Mouse (Mus musculus): Measurements from ENCODE around the gene Slc43a2. TPM values are rescaled to one million over a fixed set of nuclear protein-coding genes. Genes with fewer than 3 reads are reported as not detected.
A peak's percentile ranks its signal among the peaks of the same experiment; 100 is the strongest.

Slc43a2 gene
- polyA plus RNA-seq, 1 experiment from 2014 or later, result 6.4 TPM

GRCm38 (mm10) chr11:75532340-75533277 lies 1.1 kb downstream of the Slc43a2 start:
- ATAC-seq (ENCODE audit: low FRiP score, low TSS enrichment), result 0 out of 2 replicates have a peak, but pooled peaks have one; percentile 11
- no peaks in the 10 kb centered on the region for H3K36me3 ChIP-seq (ENCODE audit: control insufficient read depth, insufficient read depth, low read length)
- no peaks in the 10 kb centered on the region for H3K27me3 ChIP-seq (ENCODE audit: control insufficient read depth, insufficient read depth, low read length)
- peaks cover 7% of the 10 kb centered on the region for H3K4me1 ChIP-seq (replicated peaks; ENCODE audit: control insufficient read depth, insufficient read depth)
- TF ChIP-seq CTCF (IDR thresholded peaks at IDR 0.05; ENCODE audit: low read depth), result no peak
- TF ChIP-seq EP300 (optimal IDR thresholded peaks at IDR 0.05), result no peak
- WGBS, result 20% methylated on average over 38 of the region's 38 CpGs
- no peaks in the 10 kb centered on the region for H3K9me3 ChIP-seq (ENCODE audit: control insufficient read depth, low read length)
- no peak for DNase-seq (ENCODE audit: low spot score)
- peak overlapping the region; percentile 96 for H3K4me2 ChIP-seq (replicated peaks; ENCODE audit: low read depth)
- H3K9ac ChIP-seq (ENCODE audit: low read length), result peak overlapping the region; percentile 80
- H3K27ac ChIP-seq (replicated peaks), result peak overlapping the region; percentile 53; the same call in 1 of the 2 replicates
- H3K4me3 ChIP-seq (ENCODE audit: low read depth, low read length), result peak overlapping the region; percentile 60

- Histone ChIP-seq H3K36me3 (ENCODE audit: control insufficient read depth, insufficient read depth, low read length) (no peaks in the 10 kb centered on the region), H3K9ac (ENCODE audit: low read length) (no peak overlapping the region), H3K27me3 (ENCODE audit: control insufficient read depth, insufficient read depth, low read length) (no peaks in the 10 kb centered on the region), H3K4me1 (replicated peaks; ENCODE audit: control insufficient read depth, insufficient read depth) (peaks cover 10% of the 10 kb centered on the region), H3K4me3 (ENCODE audit: low read depth, low read length) (no peak overlapping the region; the same call in 1 of the 2 replicates), H3K9me3 (ENCODE audit: control insufficient read depth, low read length) (no peaks in the 10 kb centered on the region), H3K27ac (replicated peaks) (no peak overlapping the region), H3K4me2 (replicated peaks; ENCODE audit: low read depth) (no peak overlapping the region; the same call in 1 of the 2 replicates)
- ATAC-seq (ENCODE audit: low FRiP score, low TSS enrichment), result no peak
- TF ChIP-seq CTCF (IDR thresholded peaks at IDR 0.05; ENCODE audit: low read depth) (no peak), EP300 (optimal IDR thresholded peaks at IDR 0.05) (no peak)
- WGBS, result 72% methylated on average over 6 of the region's 6 CpGs
- no peak for DNase-seq (ENCODE audit: low spot score)
These were observed 2.0 kb downstream of the Slc43a2 start for GRCm38 (mm10) chr11:75533314-75534015.

GRCm38 (mm10) chr11:75534286-75535033 lies 3.0 kb downstream of the Slc43a2 start:
- H3K4me3 ChIP-seq (ENCODE audit: low read depth, low read length), result no peak overlapping the region

GRCm38 (mm10) chr11:75535106-75535795 lies 3.8 kb downstream of the Slc43a2 start:
- Histone ChIP-seq H3K27me3 (ENCODE audit: control insufficient read depth, insufficient read depth, low read length) (no peaks in the 10 kb centered on the region), H3K4me2 (replicated peaks; ENCODE audit: low read depth) (0 out of 2 replicates have a peak overlapping the region, but pooled peaks have one; percentile 1), H3K36me3 (ENCODE audit: control insufficient read depth, insufficient read depth, low read length) (no peaks in the 10 kb centered on the region), H3K9ac (ENCODE audit: low read length) (no peak overlapping the region), H3K9me3 (ENCODE audit: control insufficient read depth, low read length) (no peaks in the 10 kb centered on the region), H3K27ac (replicated peaks) (peak overlapping the region; percentile 35; the same call in 1 of the 2 replicates), H3K4me3 (ENCODE audit: low read depth, low read length) (no peak overlapping the region), H3K4me1 (replicated peaks; ENCODE audit: control insufficient read depth, insufficient read depth) (peaks cover 10% of the 10 kb centered on the region)
- 42% methylated on average over 13 of the region's 13 CpGs for WGBS
- ATAC-seq (ENCODE audit: low FRiP score, low TSS enrichment) (no peak), DNase-seq (ENCODE audit: low spot score) (peak; percentile 43)
- TF ChIP-seq EP300 (optimal IDR thresholded peaks at IDR 0.05) (no peak), CTCF (IDR thresholded peaks at IDR 0.05; ENCODE audit: low read depth) (no peak)

More at GRCm38 (mm10) chr11:75534286-75535033, 3.0 kb downstream of the Slc43a2 start:
- no peak for ATAC-seq (ENCODE audit: low FRiP score, low TSS enrichment)
- Histone ChIP-seq H3K27me3 (ENCODE audit: control insufficient read depth, insufficient read depth, low read length) (no peaks in the 10 kb centered on the region), H3K4me1 (replicated peaks; ENCODE audit: control insufficient read depth, insufficient read depth) (peaks cover 10% of the 10 kb centered on the region), H3K4me2 (replicated peaks; ENCODE audit: low read depth) (no peak overlapping the region), H3K9ac (ENCODE audit: low read length) (no peak overlapping the region), H3K27ac (replicated peaks) (no peak overlapping the region), H3K36me3 (ENCODE audit: control insufficient read depth, insufficient read depth, low read length) (no peaks in the 10 kb centered on the region), H3K9me3 (ENCODE audit: control insufficient read depth, low read length) (no peaks in the 10 kb centered on the region)
- TF ChIP-seq CTCF (IDR thresholded peaks at IDR 0.05; ENCODE audit: low read depth) (no peak), EP300 (optimal IDR thresholded peaks at IDR 0.05) (no peak)
- WGBS, result 60% methylated on average over 4 of the region's 4 CpGs
- DNase-seq (ENCODE audit: low spot score), result no peak

Data from stomach, postnatal 0 days (tissue).